Mouse (Mus musculus): ENCODE results near the gene Zbed3.

DNA sequence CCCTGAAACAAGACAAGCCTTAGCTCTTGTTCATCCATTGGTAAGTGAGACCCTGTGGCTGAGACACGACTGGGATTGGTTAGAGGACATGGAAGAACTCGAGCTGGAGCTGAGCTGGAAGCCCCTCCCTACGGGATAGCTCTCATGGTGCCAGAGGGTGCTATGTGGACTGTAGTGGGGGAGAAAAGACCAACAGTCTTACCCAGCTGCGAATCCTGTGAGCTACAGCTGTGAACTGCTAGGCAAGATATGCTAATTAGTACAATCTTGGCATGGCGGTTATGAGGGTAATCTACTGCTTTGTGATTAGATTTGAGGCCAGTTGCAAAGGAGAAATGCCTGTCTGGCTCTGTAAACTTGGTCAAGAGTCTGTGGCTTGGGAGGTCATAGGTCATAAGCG is 4.3 kb upstream of the Zbed3 start:
- no peak for TF ChIP-seq CTCF (IDR thresholded peaks at IDR 0.05; ENCODE audit: extremely low read depth, insufficient read depth, insufficient read length, insufficient replicate concordance)
- TF ChIP-seq POLR2A (IDR thresholded peaks at IDR 0.05; ENCODE audit: low read depth, low read length): no peak
